Mouse (Mus musculus): ENCODE results near the gene Suclg2. TPM values are rescaled to one million over a fixed set of nuclear protein-coding genes. Genes with fewer than 3 reads are reported as not detected.

Gene Suclg2
- polyA plus RNA-seq, 1 experiment from 2014 or later: 77.3 TPM

DNA sequence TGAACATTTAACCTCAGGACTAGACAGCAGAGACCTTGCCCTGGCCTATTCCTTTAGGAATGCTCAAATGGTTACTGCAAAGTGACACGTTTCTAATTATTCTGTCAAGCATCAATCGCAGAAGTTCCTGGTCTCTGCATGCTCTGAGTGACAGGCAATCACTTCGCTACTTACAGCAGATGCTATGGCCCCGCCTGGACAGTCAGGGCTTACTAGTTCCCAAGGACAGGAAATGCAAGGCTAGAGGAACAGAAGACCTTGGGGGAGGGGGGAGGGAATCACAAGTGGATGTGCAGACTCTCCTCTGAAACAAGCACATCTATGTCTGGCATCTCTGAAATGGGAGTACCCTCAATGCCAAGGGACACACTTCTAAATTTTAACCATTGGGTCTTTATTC, 167.6 kb downstream of the Suclg2 start:
- Histone ChIP-seq H3K4me1 (replicated peaks; ENCODE audit: control insufficient read depth, insufficient read depth, low read length) (no peaks in the 10 kb centered on the region), H3K9me3 (ENCODE audit: control insufficient read depth) (no peaks in the 10 kb centered on the region), H3K9ac (ENCODE audit: low read depth, low read length) (no peak overlapping the region), H3K36me3 (ENCODE audit: control insufficient read depth, insufficient read depth) (no peaks in the 10 kb centered on the region; the same call in 1 of the 2 replicates), H3K27me3 (replicated peaks; ENCODE audit: control insufficient read depth, insufficient read depth, low read length) (no peaks in the 10 kb centered on the region), H3K4me2 (replicated peaks; ENCODE audit: low read depth) (no peak overlapping the region), H3K4me3 (ENCODE audit: low read depth, low read length) (no peak overlapping the region), H3K27ac (ENCODE audit: low read depth, low read length) (no peak overlapping the region)
- TF ChIP-seq CTCF (IDR thresholded peaks at IDR 0.05; ENCODE audit: low read depth): no peak
- WGBS: 72% methylated on average over 4 of the region's 4 CpGs
- no peak for ATAC-seq

DNA sequence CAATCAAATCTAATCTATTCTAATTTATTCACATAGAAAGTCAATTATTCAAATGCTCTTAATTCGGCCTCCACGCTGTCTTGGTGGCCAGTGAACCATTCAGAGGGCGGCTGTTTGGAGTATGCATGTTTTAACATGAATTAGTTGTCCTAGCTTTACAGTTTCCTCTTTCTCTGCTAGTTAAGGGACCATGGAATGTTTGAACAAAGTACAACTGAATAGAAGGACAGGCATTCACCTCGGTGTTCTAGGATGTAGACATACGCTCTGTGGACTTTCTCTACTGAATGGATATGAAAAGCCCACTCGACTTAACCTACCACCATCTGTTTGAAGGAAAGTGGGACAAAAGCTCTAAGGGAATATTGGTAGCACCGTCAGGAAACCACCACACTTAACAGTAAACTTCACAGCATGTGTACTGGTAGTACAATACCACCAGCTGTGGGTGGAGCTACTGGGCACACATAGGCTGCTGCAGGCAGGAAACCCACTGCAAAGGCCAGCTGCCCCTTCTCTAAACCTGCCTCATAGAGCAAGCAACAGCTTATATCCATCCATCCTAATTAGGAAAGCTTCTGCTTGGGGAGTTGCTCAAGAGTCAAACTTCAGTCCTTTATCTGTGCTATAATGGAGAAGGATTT, 172.3 kb downstream of the Suclg2 start:
- Histone ChIP-seq H3K27ac (ENCODE audit: low read depth, low read length) (no peak overlapping the region), H3K9ac (ENCODE audit: low read depth, low read length) (no peak overlapping the region), H3K9me3 (ENCODE audit: control insufficient read depth) (no peaks in the 10 kb centered on the region), H3K36me3 (ENCODE audit: control insufficient read depth, insufficient read depth) (peaks cover 8% of the 10 kb centered on the region; the same call in 1 of the 2 replicates), H3K27me3 (replicated peaks; ENCODE audit: control insufficient read depth, insufficient read depth, low read length) (no peaks in the 10 kb centered on the region), H3K4me3 (ENCODE audit: low read depth, low read length) (no peak overlapping the region), H3K4me2 (replicated peaks; ENCODE audit: low read depth) (no peak overlapping the region), H3K4me1 (replicated peaks; ENCODE audit: control insufficient read depth, insufficient read depth, low read length) (no peaks in the 10 kb centered on the region)
- ATAC-seq: no peak
- 76% methylated on average over 7 of the region's 7 CpGs for WGBS
- no peak for TF ChIP-seq CTCF (IDR thresholded peaks at IDR 0.05; ENCODE audit: low read depth)

- Histone ChIP-seq H3K27ac (ENCODE audit: low read depth, low read length) (no peak overlapping the region; the same call in 1 of the 2 replicates), H3K4me1 (replicated peaks; ENCODE audit: control insufficient read depth, insufficient read depth, low read length) (no peaks in the 10 kb centered on the region), H3K27me3 (replicated peaks; ENCODE audit: control insufficient read depth, insufficient read depth, low read length) (no peaks in the 10 kb centered on the region), H3K4me3 (ENCODE audit: low read depth, low read length) (no peak overlapping the region), H3K9ac (ENCODE audit: low read depth, low read length) (no peak overlapping the region), H3K36me3 (ENCODE audit: control insufficient read depth, insufficient read depth) (peaks cover 8% of the 10 kb centered on the region; the same call in 1 of the 2 replicates), H3K9me3 (ENCODE audit: control insufficient read depth) (no peaks in the 10 kb centered on the region), H3K4me2 (replicated peaks; ENCODE audit: low read depth) (no peak overlapping the region)
- TF ChIP-seq CTCF (IDR thresholded peaks at IDR 0.05; ENCODE audit: low read depth): no peak
- ATAC-seq: no peak
Measured at GRCm38 (mm10) chr6:95545714-95546113, 172.9 kb downstream of the Suclg2 start.

DNA sequence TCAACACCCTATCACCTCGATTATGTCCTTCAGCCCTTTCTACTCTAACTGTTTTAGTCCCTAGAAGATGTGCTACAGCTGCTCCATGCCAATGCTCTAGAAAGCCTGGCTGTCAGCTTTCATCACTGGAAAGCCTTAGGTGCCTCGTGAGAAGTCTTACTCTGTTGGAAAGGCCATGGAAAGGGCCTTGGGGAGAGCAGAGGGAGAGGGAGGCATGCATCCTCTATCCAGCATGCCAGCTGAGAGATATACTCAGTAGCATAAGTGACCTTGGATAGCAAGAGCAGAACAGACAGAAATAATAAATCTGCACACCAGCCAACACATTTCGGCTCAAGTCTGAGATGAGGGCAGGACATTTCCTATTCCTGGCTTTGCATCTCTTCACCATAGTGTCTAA, 173.3 kb downstream of the Suclg2 start:
- H3K9me3 ChIP-seq (ENCODE audit: control insufficient read depth): no peaks in the 10 kb centered on the region
- H3K27ac ChIP-seq (ENCODE audit: low read depth, low read length): no peak overlapping the region; the same call in 1 of the 2 replicates
- no peaks in the 10 kb centered on the region for H3K4me1 ChIP-seq (replicated peaks; ENCODE audit: control insufficient read depth, insufficient read depth, low read length)
- peaks cover 8% of the 10 kb centered on the region; the same call in 1 of the 2 replicates for H3K36me3 ChIP-seq (ENCODE audit: control insufficient read depth, insufficient read depth)
- no peak overlapping the region for H3K4me2 ChIP-seq (replicated peaks; ENCODE audit: low read depth)
- no peak for ATAC-seq
- no peak for TF ChIP-seq CTCF (IDR thresholded peaks at IDR 0.05; ENCODE audit: low read depth)
- H3K4me3 ChIP-seq (ENCODE audit: low read depth, low read length): no peak overlapping the region
- WGBS: 81% methylated on average over 3 of the region's 3 CpGs
- no peak overlapping the region for H3K9ac ChIP-seq (ENCODE audit: low read depth, low read length)
- no peaks in the 10 kb centered on the region for H3K27me3 ChIP-seq (replicated peaks; ENCODE audit: control insufficient read depth, insufficient read depth, low read length)

DNA sequence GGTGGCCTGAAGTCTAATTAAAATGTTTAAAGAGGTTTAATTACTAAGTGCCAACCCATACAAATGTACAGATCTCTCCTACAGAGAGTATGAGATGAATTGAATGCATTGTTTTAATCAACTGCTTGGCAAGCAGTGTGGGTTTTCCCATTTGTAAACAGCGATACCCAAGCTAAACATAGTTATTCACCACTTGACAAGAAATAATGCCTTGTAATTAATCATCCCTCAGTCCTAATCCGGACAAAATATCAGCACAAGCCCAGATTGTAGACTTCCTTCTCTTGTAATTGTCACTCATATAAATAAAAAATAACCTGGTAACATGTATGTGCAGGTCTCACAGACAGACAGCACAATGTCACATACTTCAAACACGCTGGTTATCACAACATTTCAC, 183.4 kb downstream of the Suclg2 start:
- Histone ChIP-seq H3K4me3 (ENCODE audit: low read depth, low read length) (no peak overlapping the region), H3K27me3 (replicated peaks; ENCODE audit: control insufficient read depth, insufficient read depth, low read length) (no peaks in the 10 kb centered on the region), H3K9me3 (ENCODE audit: control insufficient read depth) (no peaks in the 10 kb centered on the region), H3K27ac (ENCODE audit: low read depth, low read length) (no peak overlapping the region), H3K9ac (ENCODE audit: low read depth, low read length) (no peak overlapping the region), H3K4me2 (replicated peaks; ENCODE audit: low read depth) (no peak overlapping the region), H3K36me3 (ENCODE audit: control insufficient read depth, insufficient read depth) (no peaks in the 10 kb centered on the region), H3K4me1 (replicated peaks; ENCODE audit: control insufficient read depth, insufficient read depth, low read length) (no peaks in the 10 kb centered on the region)
- TF ChIP-seq CTCF (IDR thresholded peaks at IDR 0.05; ENCODE audit: low read depth): no peak
- no peak for ATAC-seq
- WGBS: 59% methylated on average over 3 of the region's 3 CpGs

DNA sequence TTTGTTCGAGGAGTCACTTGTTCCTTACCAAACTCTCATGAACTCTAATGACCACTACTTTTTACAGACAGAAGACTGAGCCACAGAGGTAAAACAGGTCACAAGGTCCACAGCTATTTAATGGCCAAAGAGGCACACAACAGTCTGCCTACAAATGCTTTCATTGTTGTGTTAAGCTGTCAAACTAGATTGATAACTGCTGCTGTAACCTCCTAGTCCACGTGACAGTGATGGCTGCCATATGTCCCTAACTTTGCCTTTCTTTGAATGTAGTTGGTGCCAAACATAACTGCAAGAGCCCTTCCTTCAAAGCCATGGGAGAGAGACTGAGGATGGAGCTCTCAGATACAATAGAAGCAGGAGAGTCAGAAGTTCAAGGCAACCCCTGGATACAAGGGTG, 198.8 kb downstream of the Suclg2 start:
- Histone ChIP-seq H3K4me1 (replicated peaks; ENCODE audit: control insufficient read depth, insufficient read depth, low read length) (0 out of 2 replicates have a peak, but pooled peaks cover 5% of the 10 kb centered on the region), H3K27me3 (replicated peaks; ENCODE audit: control insufficient read depth, insufficient read depth, low read length) (no peaks in the 10 kb centered on the region), H3K9ac (ENCODE audit: low read depth, low read length) (no peak overlapping the region), H3K4me2 (replicated peaks; ENCODE audit: low read depth) (no peak overlapping the region), H3K27ac (ENCODE audit: low read depth, low read length) (no peak overlapping the region), H3K36me3 (ENCODE audit: control insufficient read depth, insufficient read depth) (no peaks in the 10 kb centered on the region), H3K4me3 (ENCODE audit: low read depth, low read length) (no peak overlapping the region), H3K9me3 (ENCODE audit: control insufficient read depth) (no peaks in the 10 kb centered on the region)
- WGBS: 29% methylated on average over 2 of the region's 2 CpGs
- no peak for ATAC-seq
- no peak for TF ChIP-seq CTCF (IDR thresholded peaks at IDR 0.05; ENCODE audit: low read depth)
